Mouse (Mus musculus) lung, postnatal 0 days (tissue): ENCODE measurements around the gene Vmn2r45. TPM values are rescaled to one million over a fixed set of nuclear protein-coding genes. Genes with fewer than 3 reads are reported as not detected.
"Not testable (repeated sequence)": the region's sequence is repeated elsewhere in the genome, so short reads cannot be mapped to it uniquely, and the experiment has no call there.

Source experiments
- ATAC-seq: fragments of 200-750 bp; cut with Nextera tagmentation; 2 replicates; pipeline ENCODE4 v1.8.0; 2017; ENCODE audit warnings: moderate library complexity
- DNase-seq: peaks from one replicate; pipeline ENCODE4 v3.0.0-alpha.2; 2016; ENCODE audit warnings: low spot score
- H3K27ac ChIP-seq: fragments of 300-500 bp; sonication (generic); 2 replicates; pipeline ENCODE4 v1.5.1; 2014; ENCODE audit warnings: antibody characterized with exemption, mild to moderate bottlenecking, low read length, mixed read lengths
- H3K27me3 ChIP-seq: fragments of 300-500 bp; sonication (generic); replicated peaks from 2 replicates; pipeline ENCODE4 v1.6.1; 2014; ENCODE audit warnings: low read length, mixed read lengths; ENCODE audit not compliant: insufficient read depth
- H3K36me3 ChIP-seq: fragments of 300-500 bp; sonication (generic); 2 replicates; pipeline ENCODE4 v1.6.1; 2014; ENCODE audit warnings: low read length, mixed read lengths; ENCODE audit not compliant: insufficient read depth
- H3K4me1 ChIP-seq: fragments of 300-500 bp; sonication (generic); 2 replicates; pipeline ENCODE4 v1.6.1; 2014; ENCODE audit warnings: antibody characterized with exemption, low read depth, low read length, mixed read lengths; ENCODE audit not compliant: insufficient read depth
- H3K4me2 ChIP-seq: fragments of 300-500 bp; sonication (generic); replicated peaks from 2 replicates; pipeline ENCODE4 v1.6.1; 2014; ENCODE audit warnings: low read depth, mild to moderate bottlenecking, low read length, moderate library complexity, mixed read lengths
- H3K4me3 ChIP-seq: fragments of 300-500 bp; sonication (generic); 2 replicates; pipeline ENCODE4 v1.5.1; 2014; ENCODE audit warnings: low read depth, low read length
- H3K9ac ChIP-seq: fragments of 300-500 bp; sonication (generic); replicated peaks from 2 replicates; pipeline ENCODE4 v1.6.1; 2014; ENCODE audit warnings: low read depth, mild to moderate bottlenecking
- H3K9me3 ChIP-seq: fragments of 300-500 bp; sonication (generic); 2 replicates; pipeline ENCODE4 v1.6.1; 2016; ENCODE audit warnings: low read length, mixed read lengths
- WGBS: fragments of 180-500 bp; shearing (Covaris S2); extraction: QIAGEN DNeasy Blood & Tissue Kit; methylation state at CpG from one replicate; pipeline ENCODE4 v1.1.7; 2014; 5-methylcytosine and 5-hydroxymethylcytosine counted together
- polyA plus RNA-seq: library from polyadenylated mRNA; unstranded; fragments of >200 nt; fragmentation: Nextera tagmentation; extraction: Ambion mirVana; gene quantifications from 2 replicates; pipeline ENCODE4 v1.2.1, GENCODE M21; 2015

Vmn2r45 gene
- polyA plus RNA-seq, result not detected in 2 replicates

GRCm38 (mm10) chr7:8488975-8489374 lies at the start of gene Vmn2r45:
Gene Vmn2r45 (minus strand): TSS chr7:8489075.
- ATAC-seq, H3K4me2 ChIP-seq, DNase-seq, H3K4me1 ChIP-seq, H3K27ac ChIP-seq, H3K9me3 ChIP-seq, H3K36me3 ChIP-seq, H3K9ac ChIP-seq, H3K27me3 ChIP-seq, H3K4me3 ChIP-seq: not testable (repeated sequence)
- WGBS, result 45% methylated on average over 1 of the region's 2 CpGs

Other genes with a start within 250 kb of the Vmn2r45 start
- not detected in 2 replicates for gene Vmn2r43, start 228.5 kb downstream of the Vmn2r45 start, polyA plus RNA-seq
- gene Vmn2r44, start 105.7 kb downstream of the Vmn2r45 start, polyA plus RNA-seq, result not detected in 2 replicates